Comparison of ENCODE assay signal across 8 mouse cellular contexts in the genomic region with DNA sequence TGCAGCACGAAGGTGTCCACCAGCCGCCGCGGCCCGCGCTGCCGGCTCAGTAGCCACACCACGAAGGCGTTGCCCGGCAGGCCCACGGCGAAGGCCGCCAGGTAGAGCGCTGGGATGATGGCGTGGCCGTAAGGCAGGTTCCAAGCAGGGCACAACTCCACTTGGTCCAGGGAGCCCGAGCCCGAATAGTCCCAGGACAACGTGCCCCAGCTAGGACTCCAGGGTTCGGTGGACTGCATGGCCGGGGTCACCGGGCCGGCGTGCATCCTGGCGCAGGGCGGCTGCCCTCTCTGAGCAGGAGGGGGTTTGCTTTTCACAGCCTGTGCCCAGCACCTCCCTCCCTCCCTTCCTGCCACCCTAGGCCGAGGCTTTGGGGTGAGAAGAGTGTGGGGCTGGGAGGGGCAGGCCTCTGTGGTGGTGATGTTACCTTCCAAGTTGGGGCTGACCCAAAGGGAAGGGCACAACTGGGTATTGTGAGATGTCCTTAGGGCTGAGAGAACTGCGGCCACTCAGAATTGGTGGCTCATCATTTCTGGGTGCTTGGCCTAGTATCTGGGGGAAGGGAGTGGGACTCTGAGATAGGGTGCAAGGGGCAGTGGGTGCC. TPM values are rescaled to one million over a fixed set of nuclear protein-coding genes. Genes with fewer than 3 reads are reported as not detected.
DNase-seq lines count a peak whose midpoint lies in the region; ATAC-seq and TF ChIP-seq lines count a peak whose summit lies in the region.

TSS of gene Gpr25 (minus strand) at position 239 of the 604 bp plus-strand sequence.

- H3K36me3 ChIP-seq in heart, embryonic 16.5 days (ENCODE audit: control insufficient read depth, insufficient read depth) = no peaks in the 10 kb centered on the region
- H3K36me3 ChIP-seq in ES-E14 (ENCODE audit: control insufficient read depth, insufficient read depth, low read length, poor library complexity, severe bottlenecking) = no peaks in the 10 kb centered on the region
- no peaks in the 10 kb centered on the region for H3K36me3 ChIP-seq in forebrain, embryonic 14.5 days (ENCODE audit: control insufficient read depth, insufficient read depth, low read length)
- no peaks in the 10 kb centered on the region for H3K36me3 ChIP-seq in liver, postnatal 0 days (replicated peaks; ENCODE audit: insufficient read depth, low read length)

- peak within 1 kb of the TSS; percentile 67 for H3K4me3 ChIP-seq in heart, embryonic 16.5 days (ENCODE audit: low read length)
- H3K4me3 ChIP-seq in ES-E14 (ENCODE audit: insufficient read depth in 1 of 2, low read depth in 1 of 2, low read length in 2 of 2, poor library complexity in 1 of 2, severe bottlenecking in 1 of 2) = peak within 1 kb of the TSS; percentile 68 to 74
- H3K4me3 ChIP-seq in forebrain, embryonic 14.5 days (ENCODE audit: low read depth, low read length) = peak within 1 kb of the TSS; percentile 51
- H3K4me3 ChIP-seq in liver, postnatal 0 days (ENCODE audit: low read depth, low read length) = peak within 1 kb of the TSS; percentile 43

- 9% methylated on average over 28 of the region's 28 CpGs for WGBS in heart, embryonic 16.5 days
- WGBS in forebrain, embryonic 14.5 days = 10% methylated on average over 22 of the region's 28 CpGs
- WGBS in liver, postnatal 0 days (ENCODE audit: insufficient replicate concordance) = 13% methylated on average over 28 of the region's 28 CpGs

- TF ChIP-seq CTCF in liver, postnatal 0 days (IDR thresholded peaks at IDR 0.05; ENCODE audit: low read depth) = no peak

- ATAC-seq in heart, embryonic 16.5 days (replicated peaks; ENCODE audit: extremely low read depth, insufficient read depth, low FRiP score) = no peak
- peak; percentile 45 for ATAC-seq in forebrain, embryonic 14.5 days
- peak; percentile 31 for ATAC-seq in liver, postnatal 0 days

- no peak for TF ChIP-seq EP300 in liver, postnatal 0 days (IDR thresholded peaks at IDR 0.05; ENCODE audit: low read depth)

- peaks cover 54% of the 10 kb centered on the region for H3K27me3 ChIP-seq in heart, embryonic 16.5 days (ENCODE audit: control insufficient read depth, insufficient read depth, low read length)
- H3K27me3 ChIP-seq in forebrain, embryonic 14.5 days (replicated peaks; ENCODE audit: control insufficient read depth, insufficient read depth, low read length) = peaks cover 37% of the 10 kb centered on the region
- peaks cover 59% of the 10 kb centered on the region for H3K27me3 ChIP-seq in liver, postnatal 0 days (ENCODE audit: insufficient read depth, low read length)

- no peaks in the 10 kb centered on the region for H3K9me3 ChIP-seq in heart, embryonic 16.5 days (replicated peaks; ENCODE audit: control insufficient read depth, low read length)
- H3K9me3 ChIP-seq in ES-E14 (ENCODE audit: control insufficient read depth, insufficient read depth, low read depth, low read length) = no peaks in the 10 kb centered on the region
- H3K9me3 ChIP-seq in forebrain, embryonic 14.5 days (replicated peaks; ENCODE audit: control insufficient read depth, low read length) = no peaks in the 10 kb centered on the region
- no peaks in the 10 kb centered on the region for H3K9me3 ChIP-seq in liver, postnatal 0 days (ENCODE audit: low read length)

- no peak for DNase-seq in heart, postnatal 25 days (ENCODE audit: low spot score)
- no peak for DNase-seq in ES-E14 (ENCODE audit: low read depth, low spot score)
- no peak for DNase-seq in forebrain, embryonic 14.5 days (ENCODE audit: low spot score)
- no peak for DNase-seq in liver, postnatal 0 days
- no peak for DNase-seq in adrenal gland, adult 18-20 months (ENCODE audit: low spot score in 2 of 2)
- DNase-seq in adrenal gland, postnatal 10 days = no peak
- DNase-seq in adrenal gland, postnatal 14 days = no peak

- intact Hi-C loops in heart, postnatal 25 days (cut with DNase I) = no loop called here

- peaks cover 14% of the 10 kb centered on the region for H3K4me1 ChIP-seq in heart, embryonic 16.5 days (ENCODE audit: control insufficient read depth, insufficient read depth, low read length)
- peaks cover 0 to 3% of the 10 kb centered on the region in 2 experiments; a peak in 2 of 4 replicates for H3K4me1 ChIP-seq in ES-E14 (ENCODE audit: control insufficient read depth in 2 of 2, insufficient read depth in 2 of 2, low read length in 2 of 2, poor library complexity in 1 of 2)
- peaks cover 7% of the 10 kb centered on the region for H3K4me1 ChIP-seq in forebrain, embryonic 14.5 days (ENCODE audit: control insufficient read depth, insufficient read depth, low read length)
- H3K4me1 ChIP-seq in liver, postnatal 0 days (ENCODE audit: insufficient read depth) = peaks cover 12% of the 10 kb centered on the region

- H3K4me2 ChIP-seq in heart, embryonic 16.5 days (ENCODE audit: low read depth, low read length) = peak within 1 kb of the TSS; percentile 84
- H3K4me2 ChIP-seq in forebrain, embryonic 14.5 days (ENCODE audit: low read length) = peak within 1 kb of the TSS; percentile 89
- peak within 1 kb of the TSS; percentile 82 for H3K4me2 ChIP-seq in liver, postnatal 0 days (ENCODE audit: low read depth, low read length)

- H3K9ac ChIP-seq in heart, embryonic 16.5 days (ENCODE audit: low read length) = peak within 1 kb of the TSS; percentile 57
- peak within 1 kb of the TSS; percentile 59 for H3K9ac ChIP-seq in ES-E14 (ENCODE audit: insufficient read depth, low read depth, low read length, poor library complexity, severe bottlenecking)
- H3K9ac ChIP-seq in forebrain, embryonic 14.5 days (ENCODE audit: low read length) = peak within 1 kb of the TSS; percentile 69
- 0 out of 2 replicates have a peak within 1 kb of the TSS, but pooled peaks have one; percentile 2 for H3K9ac ChIP-seq in liver, postnatal 0 days (replicated peaks)

- H3K27ac ChIP-seq in heart, embryonic 16.5 days (ENCODE audit: low read length) = no peak within 1 kb of the TSS; the same call in 1 of the 2 replicates
- no peak within 1 kb of the TSS for H3K27ac ChIP-seq in ES-E14 (ENCODE audit: insufficient read depth, low read depth, low read length, poor library complexity, severe bottlenecking)
- no peak within 1 kb of the TSS for H3K27ac ChIP-seq in forebrain, embryonic 14.5 days (ENCODE audit: low read depth, low read length)
- H3K27ac ChIP-seq in liver, postnatal 0 days (ENCODE audit: low read depth) = no peak within 1 kb of the TSS

- in situ Hi-C loops in ES-E14 (cut with MboI; ENCODE audit: low sequenced_read_pairs in 2 of 2, unreplicated experiment in 2 of 2) = no loop called here

TF ChIP-seq in ES-E14, 5 proteins besides CTCF, POLR2A, EP300 and RAD21:
- TF ChIP-seq ZC3H11A (IDR thresholded peaks at IDR 0.05; ENCODE audit: borderline replicate concordance, low read depth, low read length) (no peak), ZNF384 (IDR thresholded peaks at IDR 0.05; ENCODE audit: low read depth, low read length) (no peak), MAFK (IDR thresholded peaks at IDR 0.05; ENCODE audit: insufficient read depth, low read depth, low read length) (no peak), CHD2 (IDR thresholded peaks at IDR 0.05; ENCODE audit: low read depth, low read length) (no peak), HCFC1 (IDR thresholded peaks at IDR 0.05; ENCODE audit: borderline replicate concordance, insufficient read depth, low read length) (no peak)
TF ChIP-seq in ES-E14: peak in this region for 0.

RNA-seq across cellular contexts. Expression of gene Gpr25, which starts in this region (rescaled TPM):
- 0.34 TPM in 1 of 2 replicates, not detected in the other for polyA plus RNA-seq in heart, embryonic 16.5 days (2015; fragmentation: Nextera tagmentation; extraction: Ambion mirVana)
- total RNA-seq in heart, postnatal 25 days (2021) = not detected
- total RNA-seq in ES-E14 (2012; rRNA removed) = not detected in 2 replicates
- 0.24 TPM in 1 of 2 replicates, not detected in the other for polyA plus RNA-seq in forebrain, embryonic 14.5 days (2014; fragmentation: Nextera tagmentation; extraction: Ambion mirVana)
- polyA plus RNA-seq in liver, postnatal 0 days (2015; fragmentation: Nextera tagmentation; extraction: Ambion mirVana) = not detected in 2 replicates
- not detected for total RNA-seq in adrenal gland, adult 18-20 months (2021)
- total RNA-seq in adrenal gland, postnatal 10 days (2021) = not detected
- 0.34 TPM in 1 of 2 replicates, not detected in the other for total RNA-seq in adrenal gland, postnatal 14 days (2021)

Comparison
In these comparisons a context has a peak if more than half of its experiments do, and no peak if none do; other contexts are left out.
1. Peak in ATAC-seq, H3K4me3 ChIP-seq, H3K9ac ChIP-seq and H3K4me2 ChIP-seq in forebrain, embryonic 14.5 days; RNA of the gene not detected or under 1 TPM.
2. Peak in ATAC-seq, H3K4me3 ChIP-seq, H3K9ac ChIP-seq and H3K4me2 ChIP-seq in liver, postnatal 0 days; RNA of the gene not detected or under 1 TPM.
3. H3K9ac ChIP-seq: peak in every context shown above with its lines; median percentile 69 in forebrain, embryonic 14.5 days; 59 in ES-E14; 57 in heart, embryonic 16.5 days; 2 in liver, postnatal 0 days.